Mouse (Mus musculus) testis, adult 2 months (tissue): ENCODE measurements around the gene Tsen54.

ENCODE experiments used
- CTCF ChIP-seq: fragments of 200-500 bp; IDR thresholded peaks from 2 replicates; pipeline ENCODE4 v1.5.1; 2012; ENCODE audit warnings: low read depth, mild to moderate bottlenecking, inconsistent platforms, low read length, moderate library complexity; ENCODE audit not compliant: control insufficient read depth, insufficient read depth, insufficient replicate concordance
- POLR2A ChIP-seq: fragments of 200-500 bp; IDR thresholded peaks from 2 replicates; pipeline ENCODE4 v1.6.1; 2012; ENCODE audit warnings: low read depth, mild to moderate bottlenecking, inconsistent platforms, low read length, moderate library complexity; ENCODE audit not compliant: control insufficient read depth

- TF ChIP-seq POLR2A = no peak
- no peak for TF ChIP-seq CTCF
Measured at GRCm38 (mm10) chr11:115819915-115820623, 5.5 kb downstream of the Tsen54 start.
